Mouse (Mus musculus) cerebellum, postnatal 10 days (tissue): ENCODE measurements around the gene Pgap3.

Experiments
- DNase-seq, 2 experiments: peaks; one replicate each; pipeline ENCODE4 v3.0.0; 2021; ENCODE audit warnings: mixed read lengths in 2 of 2

Pgap3 gene

GRCm38 (mm10) chr11:98381651-98382050, 18.6 kb downstream of the Pgap3 start:
- peak in 1 of 2 experiments; percentile 39 for DNase-seq

DNA sequence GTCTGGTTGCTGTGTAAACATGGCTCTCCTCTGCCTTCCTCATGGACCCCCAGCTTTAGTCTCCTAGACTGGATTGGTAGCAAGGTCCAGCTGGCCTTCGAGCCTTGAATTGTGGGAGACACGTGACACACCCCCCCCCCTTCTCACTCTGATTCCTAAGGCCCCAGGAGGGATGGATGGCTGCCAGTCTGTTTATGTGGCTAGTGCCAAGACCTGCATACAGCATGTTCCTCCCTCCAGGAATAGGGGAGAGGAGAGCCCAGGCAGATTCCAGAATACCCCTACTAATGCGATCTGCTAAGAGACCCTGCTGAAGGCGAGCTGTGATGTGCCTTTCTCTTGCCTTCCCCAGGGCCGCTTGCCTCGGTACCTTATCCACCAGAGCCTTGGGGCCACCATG, 20.2 kb downstream of the Pgap3 start:
- DNase-seq: peak; percentile 96

- DNase-seq: no peak
These were observed 20.9 kb downstream of the Pgap3 start for GRCm38 (mm10) chr11:98379379-98379778.

DNA sequence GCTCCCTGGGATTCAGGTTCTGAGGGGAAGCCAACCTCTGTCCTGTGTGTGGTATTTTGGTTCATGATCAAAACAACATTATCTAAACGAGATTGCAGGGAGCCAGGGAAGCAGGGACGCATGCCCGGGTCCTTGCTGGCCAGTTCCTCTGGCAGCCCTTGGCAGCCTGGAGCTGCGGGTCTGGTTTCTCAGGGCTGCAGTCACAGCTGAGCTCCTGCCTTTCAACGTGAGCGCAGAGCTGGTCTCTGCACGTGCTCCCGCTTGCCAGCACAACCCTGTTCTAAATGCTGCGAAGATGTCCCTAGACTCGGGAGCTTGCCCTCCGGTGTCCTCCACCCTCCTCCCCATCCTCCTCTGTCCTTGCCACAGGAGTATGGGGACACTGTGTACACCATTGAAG, 22.5 kb downstream of the Pgap3 start:
- peak in 1 of 2 experiments; percentile 16 for DNase-seq

DNA sequence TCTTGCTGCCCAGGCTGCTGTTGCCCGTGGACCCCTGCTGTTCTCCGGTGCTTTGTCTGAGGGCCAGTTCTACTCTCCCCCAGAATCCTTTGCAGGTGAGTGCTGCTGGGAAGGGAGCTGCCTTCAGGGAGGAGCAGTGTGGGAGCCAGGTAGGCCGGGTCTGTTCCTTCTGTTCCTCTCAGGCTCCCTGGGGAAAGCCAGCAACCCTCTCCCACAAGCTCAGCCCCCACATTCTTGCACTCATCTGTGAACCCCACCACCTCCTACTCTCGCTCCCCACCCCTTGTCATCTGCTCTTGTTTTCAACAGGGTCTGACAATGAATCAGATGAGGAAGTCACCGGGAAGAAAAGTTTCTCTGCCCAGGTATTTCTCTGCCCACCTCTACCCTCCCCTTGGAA, 23.5 kb downstream of the Pgap3 start:
- DNase-seq: peak in 1 of 2 experiments; percentile 16

GRCm38 (mm10) chr11:98374266-98374665, 26.0 kb downstream of the Pgap3 start:
- peak in 1 of 2 experiments; percentile 22 for DNase-seq

- DNase-seq: no peak
These were observed 27.0 kb downstream of the Pgap3 start for GRCm38 (mm10) chr11:98373244-98373643.

DNA sequence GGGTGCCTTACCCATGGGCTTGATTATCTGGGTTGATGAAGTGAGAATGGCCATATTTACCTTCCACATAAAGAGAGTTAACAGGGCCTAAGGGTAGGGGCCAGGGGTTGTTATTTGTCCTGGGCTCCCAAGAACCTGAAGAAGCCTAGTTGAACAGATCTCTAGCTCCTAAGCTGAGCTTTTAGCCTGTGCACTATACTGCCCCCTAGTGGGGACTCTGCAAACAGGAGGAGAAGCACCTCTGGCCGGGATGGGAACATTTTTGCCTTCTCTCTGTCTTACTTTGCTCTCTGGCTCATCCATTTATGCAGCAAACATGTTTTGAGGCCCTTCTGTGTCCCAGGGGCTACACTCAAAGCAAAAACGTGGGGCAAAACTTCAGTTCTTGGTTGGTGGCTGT, 27.9 kb downstream of the Pgap3 start:
- DNase-seq: peak; percentile 86 to 94

- DNase-seq: peak; percentile 62 to 64
These were observed 28.6 kb downstream of the Pgap3 start for GRCm38 (mm10) chr11:98371556-98372240.

- peak; percentile 59 to 66 for DNase-seq
These were observed 29.7 kb downstream of the Pgap3 start for GRCm38 (mm10) chr11:98370588-98370987.

GRCm38 (mm10) chr11:98369337-98369736, 31.0 kb downstream of the Pgap3 start:
- peak; percentile 76 to 79 for DNase-seq

GRCm38 (mm10) chr11:98367863-98368186, 32.5 kb downstream of the Pgap3 start:
- DNase-seq: no peak

GRCm38 (mm10) chr11:98367171-98367862, 33.0 kb downstream of the Pgap3 start:
- DNase-seq: no peak

DNA sequence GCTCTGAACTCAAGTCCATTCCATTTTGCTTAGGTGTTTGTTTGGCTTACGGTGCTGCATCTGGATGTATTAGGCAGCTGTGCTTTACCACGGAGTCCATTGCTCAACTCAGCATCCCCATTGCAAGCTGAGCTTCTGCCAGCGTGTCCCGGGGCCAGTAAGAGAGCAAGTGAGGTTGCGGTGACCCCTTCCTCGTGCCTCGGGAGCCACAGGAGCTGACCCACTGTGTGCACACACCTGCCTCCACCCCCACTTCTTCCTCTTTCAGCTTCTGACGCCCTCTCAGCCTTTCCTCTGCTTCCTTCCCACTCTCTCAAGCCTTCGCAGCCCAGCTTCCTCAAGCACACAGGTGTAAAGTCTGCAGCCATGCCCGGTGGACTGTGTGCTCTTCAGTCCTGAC, 34.0 kb downstream of the Pgap3 start:
- DNase-seq: no peak

DNA sequence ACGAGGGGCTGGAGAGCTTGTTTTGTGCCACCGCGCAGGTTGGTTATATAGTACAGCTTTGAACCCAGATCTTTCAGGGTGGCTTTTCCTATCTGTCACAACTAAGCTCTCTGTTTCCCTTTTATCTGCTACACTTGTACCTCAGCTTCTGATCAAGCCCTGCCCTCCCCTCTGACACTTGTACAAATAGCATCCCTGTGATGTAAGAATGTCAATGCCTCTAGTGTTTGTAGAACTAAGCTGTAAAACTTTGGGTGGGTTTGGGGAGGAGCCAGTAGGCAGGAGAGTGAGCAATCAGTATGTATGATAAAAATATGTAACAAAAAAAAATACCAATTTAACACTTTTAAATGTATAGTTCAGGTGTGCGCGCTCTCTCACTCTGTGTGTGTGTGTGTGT, 35.9 kb downstream of the Pgap3 start:
- no peak for DNase-seq

DNA sequence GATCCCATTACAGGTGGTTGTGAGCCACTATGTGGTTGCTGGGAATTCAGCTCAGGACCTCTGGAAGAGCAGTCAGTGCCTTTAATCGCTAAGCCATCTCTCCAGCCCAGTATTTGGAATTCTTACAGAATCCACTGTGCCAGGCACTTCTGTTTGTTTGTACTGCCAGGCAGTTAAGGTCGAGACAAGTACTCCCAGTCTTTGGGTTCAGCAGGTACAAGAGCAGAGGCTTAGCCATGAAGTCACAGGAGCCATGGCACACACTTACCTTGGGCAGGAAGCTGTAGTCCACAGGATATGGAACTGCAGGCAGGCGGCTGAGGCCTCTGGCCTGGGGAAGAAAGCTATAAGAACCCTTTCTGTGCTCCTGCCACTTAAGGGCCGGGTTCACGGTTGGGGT, 36.5 kb downstream of the Pgap3 start:
- no peak for DNase-seq

DNA sequence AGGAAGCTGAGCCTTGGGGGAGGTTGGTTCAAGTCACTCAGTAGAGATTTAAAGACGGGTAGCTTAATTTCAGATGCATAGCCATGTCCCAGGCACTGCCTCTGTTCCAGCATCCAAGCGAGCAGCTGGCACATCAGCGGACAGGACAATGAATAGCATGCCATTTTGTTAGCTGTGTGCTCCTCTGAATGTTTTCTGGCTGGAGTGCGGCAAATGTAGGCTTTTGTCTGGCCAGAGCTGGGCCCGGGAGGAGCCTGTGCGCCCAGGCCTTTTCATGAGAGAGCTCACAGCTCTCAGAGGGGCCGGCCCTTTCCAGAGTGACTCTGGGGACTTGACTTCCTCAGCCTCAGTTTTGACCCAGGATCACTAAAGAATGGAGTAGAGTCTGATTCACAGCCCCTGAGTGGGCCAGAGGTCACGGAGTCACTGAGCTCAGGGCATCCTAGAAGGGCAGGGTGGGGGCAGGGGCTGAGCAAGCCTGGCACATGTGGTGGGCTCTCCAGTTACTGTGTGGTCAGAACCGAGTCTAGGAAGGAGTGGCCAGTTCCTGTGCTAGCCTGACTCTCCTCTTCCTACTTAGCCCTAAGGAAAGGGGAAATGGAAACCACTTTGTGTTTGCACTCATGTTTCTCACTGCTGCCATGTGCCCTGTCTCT, 39.3 kb downstream of the Pgap3 start:
- DNase-seq: peak in 1 of 2 experiments; percentile 28

DNA sequence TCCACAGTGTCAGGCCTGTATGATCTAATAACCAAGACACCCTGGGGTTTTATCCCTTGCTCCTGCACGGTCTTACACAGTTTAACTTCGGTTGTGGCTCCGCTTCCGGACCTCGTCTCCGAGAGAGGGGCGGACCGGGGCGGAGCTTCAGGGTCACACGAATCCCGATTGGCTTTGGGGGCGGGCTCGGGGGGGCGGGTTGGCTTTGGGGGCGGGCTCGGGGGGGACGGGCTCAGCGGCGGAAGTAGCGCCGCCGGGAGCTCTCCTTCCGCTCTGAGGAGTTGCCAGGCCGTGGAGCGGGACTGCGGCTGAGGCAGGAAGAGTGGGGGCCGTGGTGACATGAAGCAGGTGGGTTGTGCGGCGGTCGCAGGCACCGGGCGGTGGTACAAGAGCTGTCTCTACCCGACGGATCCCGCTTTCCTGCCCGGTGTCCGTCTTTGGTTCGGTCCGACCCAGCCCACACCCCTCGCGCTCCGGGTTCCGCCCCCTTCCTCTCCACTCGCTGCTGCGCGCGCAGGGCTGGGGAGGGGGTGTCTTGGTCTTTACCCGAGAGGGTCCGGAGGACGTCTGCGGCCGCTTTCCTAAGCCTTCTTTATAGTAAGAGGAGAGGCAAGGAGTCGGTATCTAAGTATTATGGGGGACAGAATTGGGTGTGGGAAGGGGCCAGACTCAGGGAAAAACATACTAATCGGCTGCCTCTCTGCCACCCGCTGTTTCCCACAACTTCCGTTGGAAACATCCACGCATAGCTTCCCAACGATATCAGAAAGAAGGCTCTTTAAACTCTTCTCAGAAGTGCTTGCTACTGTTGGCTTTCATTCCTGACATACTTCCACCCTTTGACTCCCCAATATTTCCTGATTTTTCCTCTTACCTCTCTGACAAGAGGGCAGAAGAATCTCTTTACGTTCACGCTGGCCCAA, 41.9 kb downstream of the Pgap3 start, which contains the start of gene Stard3:
Gene Stard3, plus strand, starts transcription at position 208 of the 923 bp plus-strand sequence.
- peak; percentile 94 to 95 for DNase-seq

GRCm38 (mm10) chr11:98357396-98358160, 42.7 kb downstream of the Pgap3 start:
- peak in 1 of 2 experiments; percentile 40 for DNase-seq

DNA sequence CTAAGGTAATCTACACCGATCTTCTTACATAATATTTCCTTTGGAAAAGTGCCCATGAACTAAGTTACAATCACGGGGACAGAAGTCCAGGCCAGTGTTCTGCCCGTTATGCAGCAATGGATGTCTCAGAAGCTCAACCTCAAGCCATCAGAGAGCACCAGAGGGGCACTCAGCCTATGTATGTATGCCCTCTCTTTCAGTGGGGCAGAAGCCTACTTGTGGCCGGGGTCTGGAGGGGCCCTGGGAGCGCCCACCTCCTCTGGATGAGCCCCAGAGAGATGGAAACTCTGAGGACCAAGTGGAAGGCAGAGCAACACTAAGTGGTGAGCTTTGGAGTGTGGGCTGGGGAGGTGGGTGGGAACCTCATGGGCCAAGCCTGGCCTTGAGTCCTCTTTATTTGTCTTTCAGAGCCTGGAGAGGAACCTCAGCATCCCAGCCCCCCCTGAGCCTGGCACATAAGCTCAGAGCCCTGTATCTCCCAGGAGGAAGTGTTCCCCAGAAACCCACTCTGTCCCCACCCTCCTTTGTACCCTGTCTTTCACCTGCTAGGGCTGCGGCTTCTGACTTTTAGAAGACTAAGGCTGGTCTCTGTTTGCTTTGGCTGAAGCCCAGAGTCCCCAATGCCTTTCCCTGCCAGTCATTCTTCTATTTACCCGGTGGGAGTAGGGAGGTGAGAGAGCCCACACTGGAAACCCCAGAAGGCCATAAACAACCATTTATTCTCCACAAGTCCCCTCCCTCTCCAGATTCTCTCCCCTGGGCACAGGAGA, 43.5 kb downstream of the Pgap3 start:
- DNase-seq: peak in 1 of 2 experiments; percentile 7

DNA sequence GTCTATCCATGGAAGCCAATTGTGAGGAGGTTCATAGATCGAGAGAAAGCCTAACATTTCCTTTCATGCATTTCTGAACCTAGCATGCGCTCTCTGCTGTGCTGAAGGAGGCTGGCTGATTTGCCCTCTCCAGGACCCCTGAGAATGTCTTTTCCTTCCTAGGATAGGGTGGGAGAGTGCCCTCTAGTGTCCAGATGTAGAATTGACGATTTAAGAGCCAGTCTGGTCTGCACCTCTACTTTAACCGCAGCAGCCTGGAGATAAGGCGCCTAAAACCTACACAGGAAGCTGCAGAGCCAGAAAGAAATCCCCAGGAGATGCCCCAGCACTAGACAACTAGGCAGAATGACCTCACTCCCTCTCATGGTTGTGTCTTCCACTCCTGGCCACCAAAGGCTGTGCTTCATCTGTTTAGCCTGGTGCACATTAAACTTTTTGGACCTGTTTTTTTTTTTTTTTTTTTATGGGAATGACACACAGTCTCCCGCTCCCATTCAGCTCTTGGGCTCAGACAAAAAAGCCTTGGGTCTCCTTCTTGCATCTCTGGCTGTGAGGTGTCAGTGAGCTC, 44.5 kb downstream of the Pgap3 start:
- DNase-seq: peak; percentile 79 to 87
